Mouse (Mus musculus) C2C12 (cell line): ENCODE data around the gene Zbtb22.

Experiments
- CTCF ChIP-seq: IDR thresholded peaks from one replicate; pipeline ENCODE4 v1.5.1; 2011; ENCODE audit not compliant: control insufficient read depth, insufficient read depth, insufficient read length
- MAX ChIP-seq: IDR thresholded peaks from one replicate; pipeline ENCODE4 v1.6.1; 2011; ENCODE audit warnings: mild to moderate bottlenecking, control low read depth
- MYOD1 ChIP-seq: IDR thresholded peaks from one replicate; pipeline ENCODE4 v1.6.1; 2011; ENCODE audit warnings: low read depth; ENCODE audit not compliant: control insufficient read depth, insufficient read length
- MYOG ChIP-seq: IDR thresholded peaks from one replicate; pipeline ENCODE4 v1.6.1; 2011; ENCODE audit not compliant: control insufficient read depth, insufficient read length; ENCODE audit errors: extremely low read depth

DNA sequence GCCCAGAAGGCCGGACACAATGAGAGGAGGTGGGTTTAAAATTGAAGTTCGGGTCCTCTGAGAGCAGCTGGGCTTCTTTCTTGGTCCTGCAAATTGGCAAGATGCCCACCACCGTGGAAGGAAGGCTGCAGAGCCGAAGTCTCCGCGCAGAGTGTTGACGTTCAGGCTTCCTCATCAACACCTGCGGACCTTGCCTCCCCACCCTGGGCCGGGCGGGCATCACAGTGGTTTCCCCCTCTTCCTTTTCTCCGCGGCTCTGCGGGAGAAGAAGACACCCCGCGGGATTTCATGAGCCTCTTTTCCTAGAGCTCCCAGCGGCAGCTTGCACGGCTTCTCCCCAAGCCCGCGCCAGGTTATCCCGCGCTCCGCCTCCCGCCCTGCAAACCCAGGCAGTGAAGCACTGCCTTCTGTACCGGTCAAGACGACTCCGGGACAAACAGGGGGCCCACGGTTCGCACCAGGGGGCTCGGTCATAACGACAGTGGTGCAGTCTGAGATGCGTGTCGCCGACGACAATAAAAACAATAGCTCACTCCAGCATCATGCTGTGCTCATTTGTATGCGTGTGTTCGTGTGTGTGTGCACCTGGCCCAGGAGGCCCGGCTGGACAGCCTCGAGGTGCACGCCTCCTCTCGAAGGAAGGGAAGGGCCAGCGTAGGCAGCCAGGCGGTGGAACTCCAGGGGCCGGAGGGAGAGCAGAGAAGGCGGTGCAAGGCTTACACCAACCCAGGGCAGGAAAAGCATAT, 7.2 kb upstream of the Zbtb22 start:
- no peak for TF ChIP-seq CTCF
- no peak for TF ChIP-seq MAX
- no peak for TF ChIP-seq MYOD1
- TF ChIP-seq MYOG: no peak
